Mouse (Mus musculus): Measurements from ENCODE around the gene Spg20. TPM values are rescaled to one million over a fixed set of nuclear protein-coding genes. Genes with fewer than 3 reads are reported as not detected.
A peak's percentile ranks its signal among the peaks of the same experiment; 100 is the strongest.

Gene Spg20
- total RNA-seq, 2 experiments from 2014 or later: 39.7 to 51.1 TPM

- Histone ChIP-seq H3K4me3 (no peak overlapping the region), H3K27ac (no peak overlapping the region)
- no peak for DNase-seq (ENCODE audit: low spot score in 2 of 2)
- TF ChIP-seq CTCF (conservative IDR thresholded peaks at IDR 0.05): no peak
These were observed 27.1 kb upstream of the Spg20 start for GRCm38 (mm10) chr3:55084781-55085180.

- H3K27ac ChIP-seq: no peak overlapping the region
- no peak for DNase-seq (ENCODE audit: low spot score in 2 of 2)
- TF ChIP-seq CTCF (conservative IDR thresholded peaks at IDR 0.05): no peak
- no peak overlapping the region for H3K4me3 ChIP-seq
These were observed 26.2 kb upstream of the Spg20 start for GRCm38 (mm10) chr3:55085716-55086115.

GRCm38 (mm10) chr3:55086948-55087347 lies 25.0 kb upstream of the Spg20 start:
- TF ChIP-seq CTCF (conservative IDR thresholded peaks at IDR 0.05): no peak
- H3K4me3 ChIP-seq: no peak overlapping the region
- no peak for DNase-seq (ENCODE audit: low spot score in 2 of 2)
- H3K27ac ChIP-seq: peak overlapping the region; percentile 6

DNA sequence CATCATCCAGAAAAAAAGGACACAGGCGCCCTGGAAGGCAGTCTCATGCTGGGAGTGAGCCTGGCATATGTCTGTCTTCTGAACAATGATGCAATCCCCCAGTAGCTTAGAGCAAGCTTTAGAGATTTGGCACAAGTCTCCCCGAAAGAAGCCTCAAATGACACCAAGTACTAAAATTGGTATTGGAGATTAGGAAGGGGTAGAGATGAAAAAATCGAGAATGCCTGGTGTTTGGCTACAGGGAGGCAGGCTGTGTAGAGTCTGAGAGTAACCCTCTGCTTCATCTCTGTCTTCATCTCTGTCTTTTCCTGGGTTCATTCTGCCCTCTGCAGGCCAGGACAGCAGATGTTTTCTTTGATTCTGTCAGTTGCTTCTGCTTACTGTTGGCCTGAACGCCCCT lies 24.5 kb upstream of the Spg20 start:
- peak overlapping the region; percentile 6 for H3K27ac ChIP-seq
- no peak overlapping the region for H3K4me3 ChIP-seq
- no peak for DNase-seq (ENCODE audit: low spot score in 2 of 2)
- peak; percentile 65 for TF ChIP-seq CTCF (conservative IDR thresholded peaks at IDR 0.05)

DNA sequence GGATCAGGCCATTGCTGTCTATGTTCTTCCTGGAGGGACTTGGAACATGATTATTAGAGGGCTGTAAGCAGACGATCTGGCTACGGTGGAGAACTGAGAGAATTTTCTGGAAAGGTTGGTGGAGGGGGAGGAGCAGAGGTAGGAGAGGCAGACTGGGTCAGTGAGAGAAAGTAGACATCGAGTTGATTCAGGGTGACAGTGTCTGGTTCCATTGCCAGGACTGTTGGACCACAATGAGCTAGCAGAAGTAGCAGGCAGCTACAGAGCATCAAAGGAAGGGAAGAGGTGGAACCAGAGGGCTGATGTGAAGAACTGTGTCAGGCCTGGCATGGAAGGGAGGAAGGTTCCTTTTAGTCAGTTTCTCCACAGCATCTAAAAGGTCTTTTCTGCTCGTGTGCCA lies 23.5 kb upstream of the Spg20 start:
- Histone ChIP-seq H3K27ac (no peak overlapping the region), H3K4me3 (no peak overlapping the region)
- no peak for DNase-seq (ENCODE audit: low spot score in 2 of 2)
- TF ChIP-seq CTCF (conservative IDR thresholded peaks at IDR 0.05): no peak

DNA sequence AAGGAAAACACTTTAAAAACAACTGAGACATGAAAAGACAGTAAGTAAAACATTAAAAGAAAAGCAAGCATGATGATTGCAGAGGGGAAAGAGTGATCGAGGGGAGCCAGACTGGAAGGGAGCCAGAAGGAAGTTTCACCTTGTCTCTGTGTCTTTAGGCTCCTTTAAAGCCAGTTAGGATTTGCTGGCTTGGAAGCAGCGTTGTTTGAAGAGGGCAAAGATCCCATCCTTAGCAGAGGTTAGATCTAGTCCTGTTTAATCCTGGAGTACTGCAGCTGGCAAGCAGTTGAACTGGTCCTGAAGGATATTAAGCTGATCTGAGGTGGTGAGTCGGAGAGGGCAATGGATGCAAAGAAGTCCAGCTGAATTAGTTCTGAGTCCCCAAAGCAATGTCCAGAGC lies 23.1 kb upstream of the Spg20 start:
- no peak for TF ChIP-seq CTCF (conservative IDR thresholded peaks at IDR 0.05)
- H3K4me3 ChIP-seq: no peak overlapping the region
- H3K27ac ChIP-seq: no peak overlapping the region
- DNase-seq (ENCODE audit: low spot score in 2 of 2): no peak

DNA sequence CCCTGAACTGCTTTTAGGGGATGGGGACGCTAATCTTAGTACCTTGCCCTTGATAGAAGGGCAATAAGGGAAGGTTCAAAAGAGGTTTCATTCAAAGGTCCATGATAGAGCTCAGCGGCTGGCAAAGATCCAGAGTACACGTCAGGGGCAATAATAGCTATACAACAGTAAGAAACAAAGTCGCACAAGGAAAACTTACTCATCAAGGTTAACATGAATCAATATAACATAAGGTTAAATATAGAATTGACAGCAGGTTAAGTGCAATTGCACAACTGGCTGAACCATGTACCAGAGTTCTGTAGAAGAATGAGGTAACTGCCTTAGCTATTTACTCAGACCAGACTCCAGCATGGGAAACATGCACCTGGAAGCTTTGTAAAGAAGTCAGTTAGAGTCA lies 22.6 kb upstream of the Spg20 start:
- H3K4me3 ChIP-seq: no peak overlapping the region
- no peak overlapping the region for H3K27ac ChIP-seq
- no peak for TF ChIP-seq CTCF (conservative IDR thresholded peaks at IDR 0.05)
- no peak for DNase-seq (ENCODE audit: low spot score in 2 of 2)

GRCm38 (mm10) chr3:55093161-55093560 lies 18.7 kb upstream of the Spg20 start:
- no peak for TF ChIP-seq CTCF (conservative IDR thresholded peaks at IDR 0.05)
- no peak overlapping the region for H3K27ac ChIP-seq
- H3K4me3 ChIP-seq: no peak overlapping the region
- no peak for DNase-seq (ENCODE audit: low spot score in 2 of 2)

DNA sequence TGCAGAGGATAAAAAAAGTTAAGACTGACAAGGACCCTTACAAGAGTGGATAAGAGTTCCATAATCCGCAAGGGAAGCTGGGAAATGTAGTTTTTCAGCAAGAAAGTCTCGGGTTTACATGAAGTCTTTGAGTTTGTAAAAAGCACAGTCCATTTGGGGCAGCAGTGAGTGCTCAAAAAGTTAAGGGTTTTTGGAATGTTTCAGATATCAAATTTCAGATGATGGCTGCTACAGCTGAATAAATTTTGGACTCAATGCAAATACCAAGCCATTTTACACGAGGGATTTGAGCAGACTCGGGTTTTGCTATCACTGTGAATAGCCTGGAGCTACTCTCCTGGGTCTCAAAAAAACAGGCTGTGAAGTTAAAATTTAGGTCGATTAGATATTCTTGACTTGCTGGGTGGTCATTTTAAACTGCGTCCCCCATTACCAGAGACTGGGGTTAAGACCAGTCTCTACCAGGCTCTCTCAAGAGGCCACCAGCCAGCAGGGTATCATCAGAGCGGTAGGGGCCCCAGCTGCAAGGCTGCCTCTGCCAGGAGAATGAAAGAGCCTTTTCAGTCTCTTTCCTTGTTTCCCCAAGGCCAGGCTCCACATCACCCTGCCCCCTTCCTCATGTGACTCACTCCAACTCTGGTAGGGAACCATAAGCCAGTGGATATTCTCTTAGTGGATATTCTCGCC lies 15.8 kb upstream of the Spg20 start:
- Histone ChIP-seq H3K27ac (peak overlapping the region; percentile 86), H3K4me3 (no peak overlapping the region)
- peak; percentile 21 for TF ChIP-seq CTCF (conservative IDR thresholded peaks at IDR 0.05)
- DNase-seq (ENCODE audit: low spot score in 2 of 2): peak; percentile 33 to 65

GRCm38 (mm10) chr3:55096655-55097005 lies 15.3 kb upstream of the Spg20 start:
- DNase-seq (ENCODE audit: low spot score in 2 of 2): no peak
- no peak for TF ChIP-seq CTCF (conservative IDR thresholded peaks at IDR 0.05)
- H3K4me3 ChIP-seq: no peak overlapping the region
- peak overlapping the region; percentile 86 for H3K27ac ChIP-seq

DNA sequence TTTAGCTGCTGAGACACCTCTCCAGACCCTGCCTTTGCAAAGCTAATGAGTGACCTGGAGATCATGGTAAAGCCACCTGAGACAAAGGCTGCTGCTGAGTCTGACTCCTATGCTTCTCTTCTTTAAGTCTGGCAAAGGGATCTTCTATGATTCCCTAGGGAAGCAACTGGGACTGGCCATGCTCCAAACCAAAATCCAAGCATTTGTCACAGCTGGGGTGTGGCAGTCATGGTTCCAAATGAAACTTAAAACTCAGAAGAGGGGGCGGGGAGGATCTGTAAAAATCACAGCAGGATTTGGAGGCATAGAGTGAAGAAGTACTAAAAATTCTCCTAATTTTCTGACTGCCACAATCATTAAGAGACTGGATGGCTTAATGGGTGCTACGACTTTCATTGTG lies 14.7 kb upstream of the Spg20 start:
- H3K27ac ChIP-seq: peak overlapping the region; percentile 86
- TF ChIP-seq CTCF (conservative IDR thresholded peaks at IDR 0.05): no peak
- DNase-seq (ENCODE audit: low spot score in 2 of 2): no peak
- no peak overlapping the region for H3K4me3 ChIP-seq

DNA sequence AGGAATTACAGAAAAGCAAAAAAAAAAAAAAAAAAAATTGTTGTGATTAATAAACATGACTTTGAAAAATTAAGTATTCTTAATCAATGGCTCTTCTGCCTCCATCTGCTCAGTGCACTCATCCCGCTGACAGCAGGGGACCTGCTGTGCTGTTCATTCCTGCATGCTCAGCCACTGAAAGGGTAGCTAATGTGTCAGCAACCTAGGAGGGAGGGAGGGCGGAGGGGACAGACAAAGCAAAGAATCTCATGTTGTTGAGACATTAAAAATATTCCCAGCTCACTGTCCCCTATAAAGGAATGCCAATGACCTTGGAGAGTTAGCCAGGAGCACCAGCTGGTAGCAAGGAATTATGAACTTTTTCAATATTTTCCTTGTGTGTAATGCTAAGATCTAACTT lies 13.9 kb upstream of the Spg20 start:
- no peak for DNase-seq (ENCODE audit: low spot score in 2 of 2)
- TF ChIP-seq CTCF (conservative IDR thresholded peaks at IDR 0.05): no peak
- H3K4me3 ChIP-seq: no peak overlapping the region
- peak overlapping the region; percentile 86 for H3K27ac ChIP-seq

DNA sequence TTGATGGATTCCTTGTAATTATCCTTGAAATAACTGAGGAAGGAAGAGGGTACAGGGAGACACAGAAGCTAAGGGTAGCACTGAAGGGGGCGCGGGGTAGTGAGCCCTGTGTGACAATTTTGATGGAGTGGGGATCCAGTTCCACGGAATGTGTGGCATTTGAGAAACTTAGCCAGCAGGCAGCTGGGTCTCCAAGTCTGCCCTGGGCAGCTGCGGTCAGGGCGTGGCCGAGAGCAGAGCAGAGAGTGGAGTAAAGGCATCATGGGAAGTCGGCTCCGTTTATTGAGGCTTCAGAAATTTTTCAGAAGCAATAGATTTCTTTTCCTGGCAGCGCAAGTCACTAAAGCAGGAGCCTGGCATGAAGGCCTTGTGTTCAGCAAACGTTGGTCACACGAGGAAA lies 12.9 kb upstream of the Spg20 start:
- no peak for DNase-seq (ENCODE audit: low spot score in 2 of 2)
- peak overlapping the region; percentile 86; the same call in 1 of the 2 replicates for H3K27ac ChIP-seq
- no peak for TF ChIP-seq CTCF (conservative IDR thresholded peaks at IDR 0.05)
- no peak overlapping the region for H3K4me3 ChIP-seq

- TF ChIP-seq CTCF (conservative IDR thresholded peaks at IDR 0.05): peak; percentile 44
- Histone ChIP-seq H3K4me3 (no peak overlapping the region), H3K27ac (no peak overlapping the region)
- no peak for DNase-seq (ENCODE audit: low spot score in 2 of 2)
These were observed 10.8 kb upstream of the Spg20 start for GRCm38 (mm10) chr3:55101092-55101491.
